Mouse (Mus musculus) thymus, postnatal 4 days (tissue): ENCODE measurements at regions not wholly inside any gene's neighbourhood (a gene's known extent, or its start where the extent isn't known, plus 50 kb on each side); places are given as distances from the start of the nearest gene placed in this dataset.
"Not testable (repeated sequence)": the region's sequence is repeated elsewhere in the genome, so short reads cannot be mapped to it uniquely, and the experiment has no call there.

Experiments used
- DNase-seq: peaks from one replicate; pipeline ENCODE4 v3.0.0; 2021

DNA sequence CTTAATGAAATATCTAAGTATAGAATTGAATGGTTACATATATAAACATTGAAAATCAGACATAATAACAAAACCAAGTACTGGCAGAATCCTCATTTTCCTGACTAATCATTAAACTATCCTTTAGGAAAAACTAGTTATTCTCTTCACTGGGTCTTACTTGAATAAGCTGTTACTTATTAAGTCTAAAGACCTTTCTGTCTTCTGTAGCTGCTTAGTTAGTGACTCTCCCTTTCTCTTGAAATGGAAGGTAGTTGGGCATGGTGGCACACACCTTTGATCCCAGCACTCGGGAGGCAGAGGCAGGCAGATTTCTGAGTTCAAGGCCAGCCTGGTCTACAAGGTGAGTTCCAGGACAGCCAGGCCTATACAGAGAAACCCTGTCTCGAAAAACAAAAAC, 135.9 kb upstream of the Abcb5 start:
- not testable (repeated sequence) for DNase-seq

DNA sequence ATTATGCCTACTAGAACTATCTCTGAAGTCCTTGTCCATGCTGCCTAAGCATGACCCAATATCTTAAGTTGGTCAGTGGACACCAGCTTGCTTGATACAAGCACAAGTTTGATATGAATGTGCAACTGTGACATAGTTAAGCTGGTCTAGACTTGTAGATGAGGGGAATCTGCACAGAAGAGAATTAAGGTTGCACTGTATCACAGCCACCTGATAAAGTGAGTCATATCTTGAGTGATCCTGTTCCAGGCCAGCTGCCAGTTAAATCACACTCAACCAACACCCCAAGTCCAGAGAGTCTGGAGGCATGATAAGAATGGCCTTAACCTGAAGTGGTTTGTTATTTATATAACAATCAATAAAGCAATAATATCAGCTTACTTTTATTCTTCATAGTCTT, 133.5 kb upstream of the Abcb5 start:
- no peak for DNase-seq

GRCm38 (mm10) chr12:119097814-119098213, 131.6 kb upstream of the Abcb5 start:
- no peak for DNase-seq

DNA sequence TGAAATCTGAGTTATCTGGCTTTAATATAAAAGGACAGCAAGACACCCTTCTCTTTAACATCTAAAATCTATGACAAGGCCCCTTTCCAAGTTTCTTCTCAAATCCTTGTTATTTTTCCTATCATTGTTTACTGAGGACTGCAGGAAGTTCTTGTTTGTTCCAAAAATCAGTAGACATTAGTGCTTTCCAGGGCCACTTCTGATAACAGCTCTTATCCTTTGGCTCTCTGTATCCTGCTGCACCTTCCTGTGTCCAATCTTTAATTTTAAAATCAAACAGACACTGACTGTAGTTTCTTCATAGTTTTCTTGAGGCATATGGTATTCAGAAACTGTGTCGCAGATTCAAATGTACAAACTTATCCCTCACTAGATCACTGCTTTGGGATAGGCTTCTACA, 128.1 kb upstream of the Abcb5 start:
- DNase-seq: no peak

DNA sequence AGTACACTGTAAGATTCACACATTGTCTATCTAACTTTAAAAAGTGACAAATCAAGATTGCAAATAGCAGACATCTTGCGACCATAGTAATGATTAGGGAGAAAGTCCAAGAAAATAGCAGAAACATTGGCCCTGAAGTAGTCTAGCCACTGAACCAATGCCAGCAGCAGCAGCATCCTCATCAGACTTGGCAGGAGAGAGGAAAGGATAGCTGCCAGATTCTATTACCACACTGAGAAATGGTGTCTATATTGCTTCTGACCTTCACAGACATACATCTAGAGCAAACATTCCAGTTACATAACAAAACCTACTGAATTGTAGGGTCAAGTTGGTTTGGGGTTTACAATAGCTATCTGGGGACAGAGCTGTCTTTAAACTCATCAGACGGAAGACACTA, 127.2 kb upstream of the Abcb5 start:
- DNase-seq: no peak

DNA sequence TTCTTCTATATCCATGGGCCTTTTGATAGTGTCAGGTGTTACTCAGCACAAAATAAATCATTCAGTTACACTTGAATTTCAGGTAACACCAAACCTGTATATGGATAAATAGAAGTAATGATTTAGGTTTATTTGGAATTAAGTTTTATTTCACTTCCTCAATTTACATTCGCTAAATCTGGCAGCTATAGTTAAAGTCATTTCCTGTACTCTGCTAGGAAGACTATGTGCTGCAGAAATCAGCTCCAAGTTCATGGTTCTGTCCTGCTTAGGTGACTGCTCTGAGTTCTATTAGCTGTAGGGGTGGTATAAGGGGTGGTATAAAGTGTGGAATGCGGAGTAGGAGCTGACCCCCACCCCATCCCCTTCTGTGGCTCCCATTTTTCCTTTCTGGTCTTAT, 123.1 kb upstream of the Abcb5 start:
- DNase-seq: no peak

DNA sequence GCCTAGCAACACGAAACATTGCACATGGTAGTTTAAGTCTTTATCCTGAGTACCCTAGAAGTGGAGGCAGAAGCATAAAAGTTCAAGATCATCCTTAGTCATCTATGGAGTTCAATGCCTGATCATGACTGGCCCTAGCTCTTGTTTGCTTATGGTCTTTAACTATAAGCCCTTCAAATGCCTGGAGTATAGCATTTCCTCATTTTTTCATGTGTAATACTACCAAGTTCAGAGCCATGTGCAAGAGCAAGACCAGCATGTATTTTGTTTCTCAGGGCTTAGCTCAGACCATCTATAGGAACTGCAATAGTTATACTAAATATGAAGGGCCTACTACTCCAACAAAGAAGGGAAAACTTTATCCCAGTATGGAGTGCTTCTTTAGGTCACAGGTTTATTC, 122.4 kb upstream of the Abcb5 start:
- DNase-seq: no peak

- DNase-seq: no peak
These were observed 118.6 kb upstream of the Abcb5 start for GRCm38 (mm10) chr12:119084814-119085213.

DNA sequence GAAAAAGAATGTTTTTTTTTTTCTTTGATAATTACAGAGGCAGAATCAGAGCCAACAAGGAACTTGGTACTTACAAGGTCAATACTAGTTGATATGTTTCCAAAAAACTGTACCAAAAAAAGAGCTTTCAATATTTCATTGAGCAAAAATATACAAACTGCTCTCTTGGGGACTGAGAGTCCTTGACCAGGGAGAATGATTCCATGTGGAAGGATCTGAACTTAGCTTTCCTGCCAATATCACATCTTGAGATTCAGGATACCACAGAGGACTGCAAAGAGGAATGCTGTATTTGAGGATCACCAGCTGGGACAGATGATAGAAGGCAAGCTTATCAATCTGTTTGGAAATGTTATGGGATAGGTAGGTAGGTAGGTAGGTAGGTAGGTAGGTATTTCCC, 116.6 kb upstream of the Abcb5 start:
- DNase-seq: no peak

- no peak for DNase-seq
These were observed 109.6 kb upstream of the Abcb5 start for GRCm38 (mm10) chr12:119075825-119076224.

DNA sequence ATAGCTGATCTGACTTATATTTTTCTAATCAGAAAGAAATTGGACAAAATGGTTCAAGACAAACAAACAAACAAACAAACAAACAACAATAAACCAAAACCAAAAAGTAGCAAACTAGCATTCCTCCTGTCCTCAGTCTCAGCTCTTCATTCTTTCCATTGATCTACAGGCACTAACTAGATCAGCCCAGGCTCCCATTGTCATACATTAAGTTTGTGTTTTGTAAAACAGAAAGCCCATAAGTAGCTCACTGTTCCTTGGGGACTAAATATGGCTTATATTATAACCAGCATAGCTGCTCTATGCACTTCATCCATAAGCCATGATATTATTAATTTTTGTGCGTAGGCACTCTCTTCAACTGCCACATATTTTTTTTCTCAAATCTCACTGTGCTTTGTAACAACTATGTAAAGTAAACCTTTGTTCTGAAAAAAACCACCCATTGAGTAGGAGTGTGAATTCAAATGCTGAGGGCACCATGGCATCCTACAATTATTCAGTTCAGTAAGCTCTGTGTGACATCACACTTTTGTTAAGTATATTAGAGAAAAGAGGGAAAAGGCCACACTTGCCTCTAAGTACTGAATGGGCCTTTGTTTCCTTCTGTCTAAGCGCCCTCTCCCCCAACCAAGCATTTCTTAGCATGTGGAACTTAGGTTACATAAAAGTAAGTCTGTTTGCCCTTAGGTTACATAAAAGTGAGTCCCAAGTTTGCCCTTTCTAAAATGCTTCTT, 108.7 kb upstream of the Abcb5 start:
- DNase-seq: no peak

- DNase-seq: no peak
These were observed 107.9 kb upstream of the Abcb5 start for GRCm38 (mm10) chr12:119074147-119074546.

DNA sequence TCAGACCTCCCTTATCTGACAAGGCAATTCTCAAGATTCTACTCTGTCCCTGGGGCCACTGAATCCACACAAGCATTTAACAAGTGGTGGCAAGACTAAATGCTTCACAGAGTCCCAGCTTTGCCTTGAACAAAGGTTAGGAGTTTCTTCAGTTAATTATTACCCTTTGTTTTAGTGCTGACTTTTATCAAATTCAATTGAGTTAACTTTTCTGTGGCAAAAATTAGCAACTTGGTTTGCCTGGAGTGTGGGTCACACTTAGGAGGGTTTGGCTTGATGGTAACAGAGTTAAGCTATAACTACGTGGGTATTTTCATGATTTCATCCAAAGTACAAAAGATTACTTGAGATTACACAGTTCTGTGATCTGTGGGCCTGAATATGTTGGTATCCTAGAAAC, 104.7 kb upstream of the Abcb5 start:
- DNase-seq: no peak

DNA sequence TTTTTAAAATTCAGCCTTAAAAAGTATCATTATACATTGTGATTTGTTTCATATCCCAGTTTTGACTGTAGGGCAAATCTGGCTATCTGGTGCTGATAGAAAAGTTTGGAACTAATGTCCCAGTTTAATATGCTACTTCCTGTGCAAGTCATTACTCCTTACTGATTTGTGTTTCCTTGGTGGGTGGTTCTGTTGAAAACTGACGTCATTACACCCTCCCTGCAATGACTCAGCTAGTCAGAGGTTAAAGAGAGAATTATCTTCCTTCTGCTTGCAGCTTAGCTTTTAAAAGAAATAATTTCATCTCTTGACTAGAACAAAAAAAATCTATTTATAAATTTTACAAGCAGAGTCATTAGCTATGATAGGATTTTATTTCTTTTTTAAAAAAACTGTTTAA, 104.2 kb upstream of the Abcb5 start:
- DNase-seq: no peak

DNA sequence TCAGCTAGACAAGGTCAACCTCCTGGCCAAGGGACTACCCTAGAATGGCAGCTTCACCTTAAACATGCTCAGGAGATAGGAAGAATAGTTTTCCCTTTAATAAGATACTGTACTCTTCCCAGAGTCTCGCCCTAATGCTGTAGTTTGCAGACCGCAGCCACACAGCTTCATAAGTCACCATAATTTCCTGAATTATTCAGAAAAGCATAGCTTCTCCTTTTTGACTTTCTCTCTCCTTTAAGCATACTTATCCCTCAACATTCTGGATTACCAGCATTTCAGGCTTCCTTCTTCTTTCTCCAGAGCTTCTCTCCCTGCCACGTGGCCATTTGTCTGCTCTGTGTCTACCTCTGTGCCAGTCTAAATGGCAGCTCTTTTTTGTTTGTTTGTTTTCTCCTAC, 103.5 kb upstream of the Abcb5 start:
- no peak for DNase-seq

GRCm38 (mm10) chr12:119068079-119068478, 101.9 kb upstream of the Abcb5 start:
- no peak for DNase-seq

DNA sequence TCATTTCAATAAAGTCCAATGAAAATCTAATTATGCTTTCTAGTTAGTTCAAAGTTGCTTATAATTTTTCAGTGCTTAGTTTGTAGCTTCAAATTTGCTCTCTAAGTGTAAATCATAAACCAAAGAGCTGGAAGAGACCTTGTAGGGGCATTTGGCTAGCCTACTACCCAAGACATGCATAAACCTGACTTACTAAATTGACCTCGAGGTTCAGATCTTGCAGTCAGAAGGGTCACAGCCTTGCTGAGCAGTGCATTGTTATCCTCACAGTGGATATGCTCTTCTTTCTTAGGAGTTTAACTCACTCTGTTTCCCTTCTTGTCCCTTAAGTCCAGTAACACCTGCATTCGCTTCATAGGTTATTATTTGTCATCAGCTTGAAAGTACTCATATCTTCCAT, 96.7 kb upstream of the Abcb5 start:
- DNase-seq: no peak

DNA sequence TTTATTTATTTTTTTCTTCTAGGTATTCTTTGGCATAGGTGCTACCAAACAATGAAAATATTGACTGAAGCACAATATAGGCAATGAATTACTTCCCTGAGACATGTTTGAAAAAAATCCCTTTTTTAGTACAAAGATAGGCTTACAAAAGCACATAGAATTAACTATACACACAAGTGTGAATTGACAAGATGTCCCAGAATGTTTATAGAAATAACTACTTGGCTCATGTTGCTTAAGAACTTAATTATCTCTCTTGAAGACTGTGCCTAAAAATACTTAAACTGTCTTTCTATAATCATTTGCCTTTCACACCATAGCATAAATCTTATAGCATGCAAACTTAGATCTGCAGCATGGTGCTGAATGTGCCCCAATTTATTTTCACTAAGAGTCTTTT, 96.3 kb upstream of the Abcb5 start:
- no peak for DNase-seq

DNA sequence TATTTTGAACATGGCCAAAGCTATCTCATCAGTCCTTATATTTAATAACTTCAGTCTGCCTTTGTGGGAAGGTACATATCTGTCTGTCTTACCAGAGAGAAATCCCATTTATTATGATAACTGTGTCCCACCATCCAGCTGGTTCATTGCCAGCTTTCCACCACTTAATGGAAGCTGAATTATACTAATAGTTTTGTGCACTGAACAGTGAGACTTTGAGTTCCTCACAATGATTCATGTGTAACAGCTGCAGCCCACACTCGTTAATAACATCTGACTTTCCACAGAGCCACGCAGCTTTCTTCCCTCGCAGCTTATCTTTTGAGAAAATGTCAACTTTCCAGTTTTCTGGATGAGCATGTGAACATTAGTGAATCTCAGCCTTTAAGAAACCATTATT, 88.3 kb upstream of the Abcb5 start:
- no peak for DNase-seq

GRCm38 (mm10) chr12:119051692-119052379, 85.6 kb upstream of the Abcb5 start:
- DNase-seq: no peak

GRCm38 (mm10) chr12:119038306-119038705, 72.1 kb upstream of the Abcb5 start:
- no peak for DNase-seq

GRCm38 (mm10) chr12:119034828-119035227, 68.6 kb upstream of the Abcb5 start:
- DNase-seq: no peak

DNA sequence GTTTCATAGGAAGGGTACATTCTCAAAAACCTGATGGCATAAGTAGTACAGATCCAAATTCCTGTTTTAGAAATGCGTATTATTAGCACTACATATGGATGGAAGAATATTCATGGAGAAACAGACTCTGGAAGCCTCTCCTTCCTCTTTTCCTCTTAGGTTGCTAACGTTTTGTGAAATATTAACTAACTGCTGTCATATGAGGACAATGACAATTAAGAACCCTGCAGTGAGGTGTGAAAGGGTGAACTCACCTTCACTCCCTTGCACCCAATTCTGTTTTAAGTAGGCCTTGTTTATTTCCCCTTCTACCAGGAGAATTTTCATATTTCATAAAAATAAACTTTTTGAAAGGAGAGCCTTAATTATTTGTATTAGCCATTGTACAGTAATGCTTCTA, 62.5 kb upstream of the Abcb5 start:
- DNase-seq: no peak

- DNase-seq: no peak
These were observed 61.9 kb upstream of the Abcb5 start for GRCm38 (mm10) chr12:119028161-119028560.

DNA sequence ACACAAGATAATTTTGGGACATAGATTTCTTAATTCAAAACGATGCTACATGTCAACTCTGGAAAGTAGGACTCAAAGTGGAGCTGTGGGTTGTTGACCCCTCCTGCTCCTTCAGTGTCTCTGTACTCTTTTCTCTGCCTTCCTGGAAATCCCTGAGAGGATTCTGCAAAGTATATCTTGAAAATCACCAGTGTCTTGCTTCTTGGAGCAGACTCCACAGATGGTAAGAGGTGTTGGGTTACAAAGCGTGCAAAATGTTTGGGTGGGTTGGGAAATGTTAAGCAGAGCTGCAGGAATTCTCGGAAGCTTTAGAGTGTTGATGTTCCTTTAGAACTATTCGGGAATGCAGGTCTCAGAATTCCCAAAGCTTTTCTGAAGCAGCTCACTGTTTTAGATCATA, 61.5 kb upstream of the Abcb5 start:
- DNase-seq: no peak
